Mouse (Mus musculus) kidney, postnatal 10 days (tissue): ENCODE measurements around the gene Rpl29.

Experiments used
- DNase-seq: peaks from one replicate; pipeline ENCODE4 v3.0.0; 2021; ENCODE audit warnings: mixed read lengths

The Rpl29 gene

DNA sequence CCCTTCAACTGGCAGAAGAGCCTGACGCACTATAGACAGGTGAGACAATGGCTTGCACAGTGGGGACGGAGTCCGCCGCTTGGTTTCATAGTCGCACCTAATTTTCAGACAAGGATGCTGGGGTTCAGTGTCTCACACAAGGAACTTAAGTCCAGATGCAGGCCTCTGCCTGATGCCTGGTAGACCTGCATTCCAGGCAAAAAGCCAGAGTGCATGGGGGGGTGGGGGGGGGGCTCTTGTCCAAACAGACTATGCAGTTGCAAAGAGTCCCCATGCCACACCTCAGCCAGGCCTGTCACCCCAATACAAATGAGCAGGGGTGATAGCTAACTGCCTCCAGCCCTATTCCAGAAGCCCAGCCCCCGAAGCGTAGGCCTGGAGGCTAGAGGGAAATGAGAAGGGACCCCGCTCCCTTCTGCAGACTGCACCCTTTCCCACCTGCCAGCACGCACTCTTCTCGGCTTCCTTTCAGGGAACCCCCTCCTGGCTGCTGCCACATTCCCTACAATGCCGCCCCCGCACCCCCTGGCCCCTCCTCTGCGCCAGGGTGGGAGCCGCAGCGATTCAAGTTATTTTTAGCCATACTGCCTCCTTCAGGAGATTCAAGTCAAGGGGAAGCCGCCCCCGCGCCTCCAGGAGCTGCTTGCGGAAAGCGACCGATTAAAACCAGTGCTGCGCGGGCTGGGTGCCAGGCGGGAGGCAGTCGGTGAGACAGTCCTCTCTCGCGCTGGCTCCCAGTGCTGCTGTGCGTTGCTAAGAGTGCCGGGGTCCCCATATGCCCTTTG is 11.2 kb upstream of the Rpl29 start:
- DNase-seq, result peak; percentile 93

DNA sequence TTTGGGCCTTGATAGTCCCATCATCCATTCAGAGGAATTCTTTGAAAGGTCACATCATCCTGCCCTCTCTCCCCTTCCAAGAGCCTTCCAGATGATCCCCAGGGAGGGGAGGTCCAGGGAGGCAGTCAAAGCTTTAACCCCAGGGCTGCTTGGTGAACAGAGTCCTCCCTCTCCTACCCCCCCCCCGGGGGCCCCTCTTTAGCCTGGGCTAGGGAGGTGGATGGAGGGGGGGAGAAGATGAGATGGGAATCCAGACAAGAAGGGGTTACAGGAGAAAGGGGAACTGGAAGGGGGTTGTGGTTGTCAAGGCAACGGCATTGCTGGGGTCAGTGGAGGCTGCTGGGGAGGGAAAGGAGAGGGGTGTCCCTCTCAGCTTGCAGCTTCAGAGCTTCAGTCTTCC is 8.6 kb upstream of the Rpl29 start:
- DNase-seq, result no peak

DNA sequence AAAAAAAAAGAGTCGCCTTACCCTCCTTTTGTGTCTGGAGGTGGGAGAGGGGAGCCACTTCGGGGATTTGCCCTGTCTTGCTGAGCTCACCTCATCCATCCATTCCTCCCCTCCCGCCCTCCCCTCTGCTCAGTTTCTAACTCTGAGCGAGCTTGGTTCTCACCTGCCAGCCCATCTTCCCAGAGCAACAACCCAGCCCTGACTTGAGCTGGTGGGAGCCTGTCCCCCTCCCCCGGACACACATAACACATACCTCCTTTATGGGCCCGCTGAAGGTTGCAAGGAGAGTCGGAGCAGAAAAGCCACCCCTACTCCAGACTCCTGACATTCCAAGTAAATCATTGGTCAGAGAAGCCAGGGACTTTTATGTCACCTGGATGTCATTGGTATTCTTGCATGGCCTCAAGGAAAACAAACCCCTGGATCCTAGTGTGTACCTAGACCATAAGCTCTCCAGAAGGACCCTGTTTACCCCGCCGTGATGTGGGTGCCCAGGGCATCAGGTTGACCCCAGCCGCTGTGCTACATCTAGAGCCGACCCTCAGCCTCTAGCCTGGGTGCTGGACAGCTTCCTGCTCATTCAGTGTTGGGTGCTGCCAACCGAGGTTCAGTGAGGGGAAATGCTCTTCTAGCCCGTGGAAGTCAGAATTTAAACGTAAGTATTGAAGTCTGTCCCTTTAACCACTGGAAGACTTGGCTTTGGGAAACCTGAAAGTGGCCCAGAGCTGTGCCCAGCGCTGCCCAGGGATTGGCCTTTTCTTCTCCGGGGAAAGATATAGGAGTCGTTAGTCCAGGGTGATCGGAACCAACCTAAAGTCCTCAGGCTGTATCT is 8.0 kb upstream of the Rpl29 start:
- DNase-seq, result no peak

DNA sequence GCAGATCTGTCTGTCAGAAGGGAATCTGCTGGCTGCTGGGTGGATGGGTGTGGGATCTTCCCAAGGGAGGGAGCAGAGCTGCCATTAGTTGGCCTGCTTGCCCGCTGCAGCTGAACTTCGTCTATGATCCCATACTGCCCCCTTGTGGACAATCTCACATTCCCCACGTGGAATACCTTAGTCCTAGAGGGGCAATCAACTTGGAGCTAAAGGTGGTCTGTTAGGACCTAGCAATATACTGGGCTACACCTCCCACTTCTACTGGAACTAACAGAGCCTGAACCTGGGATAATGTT is 7.4 kb upstream of the Rpl29 start:
- DNase-seq, result peak; percentile 92

DNA sequence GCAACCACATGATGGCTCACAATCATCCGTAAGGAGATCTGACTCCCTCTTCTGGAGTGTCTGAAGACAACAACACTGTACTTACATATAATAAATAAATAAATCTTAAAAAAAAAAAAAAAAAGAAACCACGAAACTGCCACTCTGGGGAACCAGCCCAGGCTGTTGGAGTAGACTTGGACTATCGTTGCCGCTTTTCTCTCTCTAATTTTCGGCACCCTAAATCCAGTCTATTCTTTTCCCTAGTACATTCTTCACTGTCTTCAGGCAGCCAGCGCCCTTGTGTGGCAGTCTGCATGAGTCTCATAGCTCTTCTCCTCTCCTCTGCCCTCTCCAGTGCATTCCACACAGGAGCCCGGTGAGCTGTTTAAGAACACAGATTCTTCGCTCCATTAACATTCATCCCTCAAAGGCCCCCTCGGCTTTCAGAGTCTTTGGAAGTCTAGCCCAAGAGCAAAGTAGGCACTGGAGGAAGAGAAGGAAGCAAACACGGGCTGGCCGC is 484 bp upstream of the Rpl29 start:
- DNase-seq, result no peak

DNA sequence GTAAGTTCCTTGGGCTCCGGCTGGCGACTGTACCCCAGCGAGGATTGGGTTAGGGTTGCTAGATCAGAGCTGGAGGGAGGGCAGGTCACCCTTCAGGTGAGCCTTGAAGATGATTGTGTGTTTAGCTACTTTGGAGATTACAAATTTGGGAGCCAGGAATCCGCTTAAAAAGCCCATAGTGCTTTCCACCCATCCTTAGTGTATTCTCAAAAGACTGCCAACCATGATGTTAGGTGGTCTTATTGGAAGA is 686 bp downstream of the Rpl29 start:
- no peak for DNase-seq

DNA sequence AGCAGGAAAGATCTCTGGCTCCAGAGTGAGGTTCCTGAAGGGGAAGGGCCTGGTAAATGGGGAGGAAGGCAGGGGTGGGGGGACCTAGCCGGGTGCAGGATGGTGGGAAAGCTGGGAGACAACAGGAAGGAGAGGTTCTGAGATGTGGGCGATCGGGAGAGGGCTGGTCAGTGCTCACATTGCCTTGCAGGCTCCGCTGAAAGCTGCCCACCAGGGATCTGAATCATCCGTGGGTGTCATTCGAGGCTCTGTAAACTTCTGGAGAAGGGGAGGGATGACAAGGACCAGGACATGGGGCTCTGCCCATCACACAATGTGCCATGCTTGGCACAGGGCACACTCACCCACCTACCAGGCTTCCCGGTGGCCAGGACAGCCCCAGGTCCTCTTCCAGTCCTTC is 4.1 kb downstream of the Rpl29 start:
- DNase-seq, result no peak

DNA sequence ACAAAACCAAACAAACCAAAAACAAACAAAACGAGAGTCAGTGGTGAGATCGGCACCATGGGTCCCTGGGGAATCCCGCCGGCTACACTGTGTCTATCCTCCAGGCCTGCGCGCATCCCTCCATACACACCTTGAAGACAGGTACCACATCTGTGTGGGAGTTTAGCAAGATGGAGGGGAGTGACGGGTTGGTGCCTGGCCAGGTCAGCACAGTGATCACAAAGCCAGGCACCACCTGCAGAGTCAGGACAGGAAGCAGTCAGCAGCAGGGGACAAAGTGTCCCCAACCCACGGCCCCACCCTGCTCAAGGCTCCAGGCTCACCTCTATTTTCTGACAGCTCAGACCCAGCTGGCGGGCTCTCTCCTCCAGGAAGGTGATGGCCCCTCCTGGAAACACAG is 7.3 kb downstream of the Rpl29 start:
- DNase-seq, result no peak

DNA sequence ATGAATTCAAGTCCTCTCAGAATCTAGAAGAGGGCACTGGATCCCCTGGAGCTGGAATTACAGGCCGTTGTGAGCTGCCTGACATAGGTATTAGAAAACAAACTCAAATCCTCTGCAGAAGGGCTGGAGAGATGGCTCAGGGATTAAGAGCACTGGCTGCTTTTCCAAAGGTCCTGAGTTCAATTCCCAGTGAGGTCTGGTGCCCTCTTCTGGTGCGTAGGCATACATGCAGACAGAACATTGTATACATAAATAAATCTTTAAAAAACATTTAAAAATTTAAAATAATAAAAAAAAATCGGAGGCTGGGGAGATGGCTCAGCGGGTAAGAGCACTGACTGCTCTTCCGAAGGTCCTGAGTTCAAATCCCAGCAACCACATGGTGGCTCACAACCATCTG is 13.4 kb downstream of the Rpl29 start:
- no peak for DNase-seq

DNA sequence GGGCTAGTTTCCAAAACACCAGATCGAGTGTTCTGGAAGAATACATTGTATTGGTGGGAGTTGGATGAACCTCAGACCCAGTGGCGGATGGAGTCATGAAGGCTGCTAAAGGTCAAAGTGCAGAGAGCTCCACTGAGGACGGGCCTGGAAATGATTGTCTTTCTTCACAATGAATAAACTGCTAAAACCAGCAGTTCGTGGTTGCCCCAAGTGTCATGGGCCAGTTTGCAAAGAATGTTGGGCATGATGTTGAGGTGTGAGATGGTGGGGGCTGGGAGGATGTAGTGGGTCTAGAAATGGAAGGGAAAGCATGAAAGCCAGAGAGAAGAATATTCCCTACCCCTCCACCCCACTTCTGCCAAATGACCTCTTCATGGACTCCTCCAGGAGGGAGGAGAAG is 15.6 kb downstream of the Rpl29 start:
- DNase-seq, result peak; percentile 41

DNA sequence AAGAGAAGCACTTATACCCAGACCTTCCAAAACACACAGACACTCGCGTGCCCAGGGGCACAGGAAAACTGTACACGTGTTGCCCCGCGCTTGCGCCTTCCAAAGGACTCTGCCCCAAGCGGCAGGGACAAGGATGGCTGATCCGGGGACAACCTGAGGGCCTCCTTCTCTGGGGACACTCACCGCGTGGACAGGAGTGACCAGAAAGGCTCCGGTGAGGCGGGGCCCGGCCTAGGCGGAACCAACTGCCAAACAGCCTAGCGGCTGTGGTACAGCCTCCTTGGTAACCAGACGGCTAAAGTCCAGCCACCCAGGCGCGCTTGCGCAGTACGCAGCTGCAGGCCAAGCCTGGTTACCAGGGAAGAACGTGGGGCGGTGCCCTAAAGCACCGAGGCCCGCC is 18.1 kb downstream of the Rpl29 start, which contains the start of the genes Abhd14b and Abhd14a:
TSS of gene Abhd14b (plus strand) at position 112 of the 400 bp plus-strand sequence.
TSS of gene Abhd14a (minus strand) at position 331 of the 400 bp plus-strand sequence.
- peak; percentile 97 for DNase-seq

DNA sequence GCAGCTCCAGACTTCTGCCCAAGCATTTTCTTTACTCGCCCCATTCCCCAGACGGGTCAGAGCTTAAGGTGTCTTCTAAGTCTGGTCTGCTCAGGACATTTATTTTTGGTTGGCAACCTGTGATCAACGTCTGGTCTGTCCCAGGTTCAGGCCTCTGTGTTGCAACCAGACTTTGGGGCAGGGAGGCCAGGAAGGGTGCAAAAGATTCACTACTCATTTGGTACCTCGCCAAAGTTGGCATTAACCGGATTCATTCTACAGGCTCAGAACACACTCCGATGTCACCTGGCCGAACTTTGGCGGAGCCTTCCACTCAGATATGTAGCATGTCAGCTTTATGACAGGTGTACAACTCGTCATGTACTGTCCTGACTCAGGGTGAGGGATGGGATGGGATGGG is 18.7 kb downstream of the Rpl29 start:
- DNase-seq, result peak; percentile 40

DNA sequence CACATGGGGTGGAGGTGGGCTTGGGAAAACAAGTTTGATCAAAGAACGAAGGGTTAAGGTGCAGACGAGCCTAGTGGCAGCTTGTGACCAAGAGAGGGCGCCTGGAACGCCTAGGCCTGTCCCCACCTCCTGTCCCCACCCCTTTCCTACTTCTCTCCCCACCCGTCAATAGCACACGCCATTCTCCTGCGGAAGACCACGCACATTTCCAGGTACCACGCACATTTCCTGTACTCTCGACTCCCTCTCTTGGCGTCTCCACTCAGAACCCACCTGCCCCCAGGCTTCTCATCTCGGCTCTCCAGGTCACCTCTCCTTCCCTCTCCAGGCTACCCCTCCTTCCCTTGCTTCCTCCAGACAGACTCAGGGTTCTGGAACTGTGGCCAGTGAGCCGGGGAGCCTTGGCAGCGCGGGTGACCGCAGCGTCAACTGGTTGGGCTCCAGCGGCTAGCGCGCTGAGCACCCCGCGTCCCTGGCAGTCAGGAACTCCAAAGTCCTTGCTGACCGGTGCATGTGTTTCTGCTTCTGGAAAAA is 19.3 kb downstream of the Rpl29 start:
- peak; percentile 87 for DNase-seq

DNA sequence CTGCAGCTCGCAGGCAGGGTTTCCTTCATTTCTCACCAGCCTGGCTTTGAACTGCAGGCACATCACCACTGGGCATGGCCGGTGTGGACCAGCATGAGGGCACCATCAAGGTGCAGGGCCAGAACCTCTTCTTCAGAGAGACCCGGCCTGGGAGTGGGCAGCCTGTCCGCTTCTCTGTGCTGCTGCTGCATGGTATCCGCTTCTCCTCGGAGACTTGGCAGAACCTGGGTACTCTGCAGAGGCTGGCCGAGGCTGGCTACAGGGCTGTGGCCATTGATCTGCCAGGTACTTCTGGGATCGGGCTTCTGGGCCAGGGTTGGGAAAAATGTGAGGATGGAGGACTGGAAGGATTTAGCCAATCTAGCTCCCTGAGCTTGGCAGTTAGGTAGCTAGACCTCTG is 20.7 kb downstream of the Rpl29 start:
- DNase-seq, result no peak

DNA sequence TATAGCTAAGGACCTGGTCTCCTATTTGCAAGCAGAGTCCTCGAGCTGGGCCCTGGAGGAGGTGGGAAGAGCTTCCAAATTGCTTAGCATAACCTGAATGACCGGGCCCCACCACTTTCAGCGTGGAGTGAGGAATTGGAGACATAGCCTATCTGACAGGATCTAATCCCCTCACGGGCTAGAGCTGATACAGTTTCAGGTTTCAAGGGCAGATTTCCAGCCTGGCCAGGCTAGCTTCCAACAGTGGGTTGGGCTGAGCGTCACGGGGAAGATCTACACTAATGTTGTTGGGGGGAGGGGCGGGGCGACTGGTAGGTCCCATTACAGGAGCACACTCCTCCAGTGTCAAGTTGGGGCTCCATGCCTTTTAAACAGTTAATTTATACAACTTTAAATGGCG is 21.4 kb downstream of the Rpl29 start:
- peak; percentile 88 for DNase-seq

DNA sequence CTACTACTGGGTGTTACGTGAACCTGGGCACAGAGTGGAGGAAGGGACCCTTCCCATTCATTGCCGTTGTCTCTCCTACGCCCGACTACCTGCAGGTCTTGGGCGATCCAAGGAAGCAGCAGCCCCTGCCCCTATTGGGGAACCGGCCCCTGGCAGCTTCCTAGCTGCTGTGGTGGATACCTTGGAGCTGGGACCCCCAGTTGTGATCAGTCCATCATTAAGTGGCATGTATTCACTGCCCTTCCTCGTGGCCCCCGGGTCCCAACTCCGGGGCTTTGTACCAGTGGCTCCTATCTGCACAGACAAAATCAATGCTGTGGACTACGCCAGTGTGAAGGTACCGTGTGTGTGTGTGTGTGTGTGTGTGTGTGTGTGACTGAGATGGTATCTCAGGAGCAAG is 22.0 kb downstream of the Rpl29 start:
- no peak for DNase-seq

DNA sequence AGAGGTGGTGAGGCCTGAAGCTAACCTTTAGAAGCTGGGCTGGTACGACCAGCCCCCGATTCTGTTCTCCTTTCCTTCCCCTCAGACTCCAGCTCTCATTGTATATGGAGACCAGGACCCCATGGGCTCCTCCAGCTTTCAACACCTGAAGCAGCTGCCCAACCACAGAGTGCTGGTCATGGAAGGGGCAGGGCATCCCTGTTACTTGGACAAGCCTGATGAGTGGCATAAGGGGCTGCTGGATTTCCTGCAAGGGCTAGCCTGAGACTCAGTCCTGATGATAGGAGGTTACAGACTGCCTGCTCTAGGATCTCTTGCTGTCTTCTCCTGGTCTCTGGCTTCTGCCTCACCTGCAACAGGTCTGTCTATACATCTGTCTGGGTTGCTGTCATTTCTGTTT is 22.6 kb downstream of the Rpl29 start:
- no peak for DNase-seq

DNA sequence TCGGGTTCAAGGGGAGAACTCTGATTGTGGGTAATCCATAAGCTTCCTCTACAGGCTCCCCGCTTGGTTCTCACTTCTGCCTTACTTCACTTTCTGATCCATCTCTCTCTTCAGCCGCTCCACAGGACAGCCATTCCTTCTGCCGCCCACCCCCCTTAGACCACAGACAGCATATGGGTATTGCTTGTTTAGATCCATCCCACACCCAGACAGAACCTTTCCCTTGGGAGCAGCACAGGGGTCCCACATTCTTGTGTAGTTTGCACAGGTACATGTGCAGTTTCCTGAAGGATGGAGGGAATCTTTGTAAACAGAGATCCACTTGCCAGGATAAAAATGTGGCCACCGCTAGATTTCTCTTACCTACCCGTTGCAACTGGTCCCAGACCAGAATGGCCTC is 23.1 kb downstream of the Rpl29 start:
- no peak for DNase-seq

DNA sequence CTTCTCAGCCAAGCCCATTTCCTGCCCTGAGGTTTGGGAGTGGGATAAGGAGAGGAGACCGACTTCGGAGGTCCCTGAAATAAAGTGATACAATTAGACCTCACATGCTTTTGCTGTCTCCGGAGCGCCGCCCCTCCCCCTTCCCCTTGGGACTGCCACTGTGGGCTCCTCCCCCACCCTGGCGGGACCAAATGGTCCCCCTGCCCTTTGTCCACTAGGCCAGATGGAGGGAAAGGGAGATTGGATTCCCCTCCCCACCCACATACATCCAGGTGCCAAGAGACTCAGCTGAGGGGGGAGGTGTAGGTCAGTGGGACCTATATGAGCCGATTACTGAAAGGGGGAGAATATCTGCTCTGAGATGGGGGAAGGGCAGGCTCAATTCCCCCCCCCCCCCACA is 23.6 kb downstream of the Rpl29 start:
- peak; percentile 87 for DNase-seq

DNA sequence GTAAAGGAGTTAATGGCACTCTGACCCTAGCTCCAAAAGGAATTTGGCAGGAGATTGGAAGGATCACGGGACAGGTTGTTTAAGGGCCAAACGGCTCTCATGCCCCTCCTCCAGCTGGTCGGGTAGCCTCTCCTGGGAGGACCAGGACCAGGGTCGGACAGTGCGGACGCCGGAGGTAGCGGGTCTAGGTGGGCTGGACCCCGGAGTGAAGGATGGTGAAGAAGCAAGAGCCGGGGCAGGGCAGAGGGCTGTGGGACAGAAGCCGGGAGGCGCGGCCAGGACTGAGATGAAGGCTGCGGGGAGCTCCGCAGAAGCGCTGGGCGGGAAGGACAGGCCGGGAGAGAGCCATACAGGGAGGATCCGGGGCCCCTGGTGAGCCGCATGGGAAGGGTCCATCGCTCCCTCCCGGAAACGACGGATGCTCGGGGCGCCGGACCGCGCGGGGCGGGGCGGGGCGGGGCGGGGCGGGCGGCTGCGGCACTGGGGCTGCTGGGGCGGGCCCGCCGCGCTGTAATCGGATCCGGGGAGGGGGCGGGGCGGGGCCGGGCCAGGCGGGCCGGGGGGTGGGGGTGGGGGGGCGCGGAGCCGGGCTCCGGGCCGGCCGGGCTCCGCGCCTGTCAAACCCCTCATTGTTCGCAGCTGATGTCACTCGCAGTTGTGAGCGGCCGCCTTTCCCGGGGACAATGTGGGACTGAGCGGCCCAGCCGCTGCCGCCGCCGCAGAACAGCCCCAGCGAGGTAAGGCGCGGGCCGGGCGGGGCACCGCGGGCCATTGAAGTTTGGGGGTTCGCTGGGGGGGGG is 24.2 kb downstream of the Rpl29 start, which contains the start of gene Pcbp4:
TSS of gene Pcbp4 (plus strand) at position 21 of the 800 bp plus-strand sequence.
- DNase-seq, result peak; percentile 81

DNA sequence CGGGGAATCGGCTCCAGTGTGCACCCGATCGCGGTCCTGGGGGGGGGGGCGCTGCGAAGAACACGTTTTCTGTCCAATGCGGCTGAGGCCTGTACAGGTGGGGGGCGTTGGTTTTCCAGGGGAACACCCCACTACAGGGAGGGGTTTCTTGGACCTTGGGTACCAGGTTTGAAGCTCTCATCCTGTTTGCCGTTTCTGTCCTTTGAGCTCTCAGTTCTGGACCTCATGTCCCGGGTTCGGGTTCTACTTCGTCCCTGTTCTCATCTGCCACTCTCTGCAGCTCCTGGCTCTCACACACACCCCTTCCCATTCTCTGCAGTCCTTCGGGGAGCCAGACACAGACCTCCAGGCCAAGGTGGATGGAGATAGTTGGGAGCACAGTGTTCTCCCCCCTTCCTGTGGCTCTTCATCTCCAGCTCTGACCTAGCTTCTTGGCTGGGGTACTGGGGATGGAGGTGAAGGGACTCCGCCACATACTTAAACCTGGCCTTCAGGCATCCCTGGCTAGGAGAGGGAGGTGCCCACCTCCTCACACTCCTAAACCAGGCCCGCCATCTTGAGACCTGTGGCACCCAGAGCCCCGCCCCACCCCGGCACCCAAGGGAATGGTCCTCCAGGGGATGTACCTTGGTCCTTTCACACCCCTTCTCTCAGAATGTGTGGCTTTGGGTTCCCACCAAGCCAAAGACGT is 25.0 kb downstream of the Rpl29 start:
- DNase-seq, result peak; percentile 41

DNA sequence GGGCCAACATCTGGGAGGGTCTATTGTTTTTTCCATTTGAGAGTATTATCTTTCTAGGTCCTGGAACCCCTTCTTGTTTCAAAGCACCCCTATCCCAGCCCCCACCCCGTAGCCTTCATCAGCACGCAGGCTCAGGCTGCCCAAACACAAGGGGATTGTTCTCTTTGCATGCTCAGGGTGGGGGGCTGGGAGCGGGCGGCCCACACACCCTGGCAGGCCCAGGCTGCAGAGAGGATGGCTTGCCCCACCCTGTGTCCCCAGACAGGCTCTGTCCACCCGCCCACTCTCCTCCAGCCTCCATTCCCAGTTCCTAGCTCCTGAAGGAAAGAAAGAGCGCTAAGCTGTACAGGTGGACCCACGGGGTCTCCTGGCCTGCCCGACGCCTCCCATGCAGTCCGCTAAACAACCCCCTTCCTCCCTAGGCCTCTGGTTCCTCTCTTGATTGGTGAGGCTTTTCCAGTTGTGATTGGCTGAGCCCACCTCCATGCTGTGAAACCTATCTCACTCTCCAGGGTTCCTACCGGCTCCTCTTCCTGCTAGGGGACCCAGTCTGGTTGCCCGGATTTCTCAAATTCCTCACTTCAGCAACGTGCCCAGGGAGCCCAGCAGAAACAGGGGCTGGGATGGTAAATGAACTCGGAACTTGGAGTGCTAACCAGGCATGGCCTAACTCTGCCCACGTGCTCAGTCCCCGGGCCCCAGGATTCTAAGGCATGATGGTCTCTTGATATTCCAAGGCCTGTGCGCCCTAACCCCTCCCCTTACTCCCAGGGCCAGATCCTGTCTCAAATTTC is 25.8 kb downstream of the Rpl29 start:
- peak; percentile 39 for DNase-seq
